Mouse (Mus musculus) CH12.LX (cell line): Measurements from ENCODE around the gene Gpr55. TPM values are rescaled to one million over a fixed set of nuclear protein-coding genes. Genes with fewer than 3 reads are reported as not detected.

Experiments used
- DNase-seq: peaks from one replicate; pipeline ENCODE4 v3.0.0-alpha.2; 2013; ENCODE audit errors: extremely low read depth
- H3K27ac ChIP-seq: 2 replicates; pipeline ENCODE4 v1.5.1; 2012; ENCODE audit warnings: low read depth, mild to moderate bottlenecking, control low read depth, moderate library complexity; ENCODE audit not compliant: insufficient read depth
- H3K27me3 ChIP-seq: replicated peaks from 2 replicates; pipeline ENCODE3; 2012; ENCODE audit warnings: inconsistent platforms
- H3K36me3 ChIP-seq, 2 experiments: replicated peaks in 1 of 2; 2 replicates each; pipeline versions ENCODE3 to v1.6.1; 2012; ENCODE audit warnings: inconsistent platforms in 1 of 2, low read length in 1 of 2, mild to moderate bottlenecking in 1 of 2, mixed read lengths in 1 of 2, moderate library complexity in 1 of 2; ENCODE audit not compliant: control insufficient read depth in 1 of 2, insufficient read depth in 1 of 2
- H3K4me1 ChIP-seq, 2 experiments: 2 replicates each; pipeline ENCODE4 v1.6.1; 2012; ENCODE audit warnings: inconsistent platforms in 1 of 2, moderate library complexity in 1 of 2; ENCODE audit not compliant: insufficient read depth in 2 of 2, control insufficient read depth in 1 of 2
- H3K4me2 ChIP-seq: 2 replicates; pipeline ENCODE4 v1.6.1; 2012; ENCODE audit warnings: low read depth, mild to moderate bottlenecking, control low read depth; ENCODE audit not compliant: poor library complexity, insufficient read depth, severe bottlenecking
- H3K4me3 ChIP-seq, 3 experiments: fragments of 150-350 bp in 1 of 3; sonication (generic) in 1 of 3; replicated peaks in 1 of 3; 2 replicates each; pipeline versions ENCODE3 to v1.5.1; 2011 to 2012; ENCODE audit warnings: low read depth in 2 of 3, low read length in 2 of 3, mild to moderate bottlenecking in 2 of 3, moderate library complexity in 2 of 3, control low read depth in 1 of 3, improper control_type of control experiment in 1 of 3, inconsistent platforms in 1 of 3, mixed read lengths in 1 of 3; ENCODE audit not compliant: poor library complexity in 1 of 3
- H3K79me2 ChIP-seq: replicated peaks from 2 replicates; pipeline ENCODE4 v1.6.1; 2012; ENCODE audit warnings: mild to moderate bottlenecking, moderate library complexity; ENCODE audit not compliant: control insufficient read depth, poor library complexity, insufficient read depth, severe bottlenecking; ENCODE audit errors: extremely low read depth
- H3K9ac ChIP-seq: 2 replicates; pipeline ENCODE4 v1.6.1; 2012; ENCODE audit warnings: low read depth, mild to moderate bottlenecking, control low read depth, moderate library complexity; ENCODE audit not compliant: insufficient read depth
- H3K9me3 ChIP-seq: replicated peaks from 2 replicates; pipeline ENCODE3; 2012; ENCODE audit warnings: low read length, inconsistent platforms, mixed read lengths
- BHLHE40 ChIP-seq: IDR thresholded peaks from 2 replicates; pipeline ENCODE4 v1.6.1; 2011; ENCODE audit warnings: mild to moderate bottlenecking, low read depth, low read length, improper control_type of control experiment
- CHD1 ChIP-seq: IDR thresholded peaks from 2 replicates; pipeline ENCODE4 v1.6.1; 2012; ENCODE audit warnings: low read depth, low read length, improper control_type of control experiment, inconsistent platforms
- CHD2 ChIP-seq: IDR thresholded peaks from 2 replicates; pipeline ENCODE4 v1.6.1; 2011; ENCODE audit warnings: low read length, improper control_type of control experiment
- CTCF ChIP-seq, 2 experiments: IDR thresholded peaks in 1 of 2; conservative IDR thresholded peaks in 1 of 2; 2 replicates each; pipeline ENCODE4 v1.5.1; 2011 to 2012; ENCODE audit warnings: low read depth in 2 of 2, low read length in 2 of 2, improper control_type of control experiment in 1 of 2, inconsistent platforms in 1 of 2, mild to moderate bottlenecking in 1 of 2, moderate library complexity in 1 of 2
- E2F4 ChIP-seq: IDR thresholded peaks from 2 replicates; pipeline ENCODE4 v1.6.1; 2011; ENCODE audit warnings: low read depth, low read length, improper control_type of control experiment; ENCODE audit not compliant: insufficient replicate concordance
- ELF1 ChIP-seq: IDR thresholded peaks from 2 replicates; pipeline ENCODE4 v1.6.1; 2014; ENCODE audit warnings: low read depth, mild to moderate bottlenecking, inconsistent platforms, low read length, improper control_type of control experiment
- EP300 ChIP-seq: IDR thresholded peaks from 2 replicates; pipeline ENCODE4 v1.6.1; 2011; ENCODE audit warnings: low read length, improper control_type of control experiment
- ETS1 ChIP-seq: conservative IDR thresholded peaks from 2 replicates; pipeline ENCODE4 v1.6.1; 2012; ENCODE audit warnings: low read depth, mild to moderate bottlenecking, inconsistent platforms, low read length, improper control_type of control experiment, moderate library complexity
- GABPA ChIP-seq: IDR thresholded peaks from 2 replicates; pipeline ENCODE4 v1.6.1; 2012; ENCODE audit warnings: low read depth, low read length, improper control_type of control experiment, inconsistent platforms; ENCODE audit not compliant: insufficient replicate concordance
- HCFC1 ChIP-seq: IDR thresholded peaks from 2 replicates; pipeline ENCODE4 v1.6.1; 2012; ENCODE audit warnings: low read depth, mild to moderate bottlenecking, inconsistent platforms, low read length, improper control_type of control experiment
- IRF4 ChIP-seq: IDR thresholded peaks from 2 replicates; pipeline ENCODE4 v1.6.1; 2014; ENCODE audit warnings: low read depth, mild to moderate bottlenecking, inconsistent platforms, low read length, improper control_type of control experiment
- JUN ChIP-seq: IDR thresholded peaks from 2 replicates; pipeline ENCODE4 v1.6.1; 2011; ENCODE audit warnings: low read depth, mild to moderate bottlenecking, low read length, improper control_type of control experiment, moderate library complexity; ENCODE audit not compliant: insufficient read depth
- JUND ChIP-seq: conservative IDR thresholded peaks from 2 replicates; pipeline ENCODE4 v1.6.1; 2011; ENCODE audit warnings: low read depth, low read length, improper control_type of control experiment
- KAT2A ChIP-seq: IDR thresholded peaks from 2 replicates; pipeline ENCODE4 v1.6.1; 2012; ENCODE audit warnings: low read length, improper control_type of control experiment, inconsistent platforms; ENCODE audit not compliant: insufficient replicate concordance
- MAFK ChIP-seq: IDR thresholded peaks from 2 replicates; pipeline ENCODE4 v1.6.1; 2011; ENCODE audit warnings: low read length, improper control_type of control experiment; ENCODE audit not compliant: insufficient replicate concordance
- MAX ChIP-seq: IDR thresholded peaks from 2 replicates; pipeline ENCODE4 v1.6.1; 2011; ENCODE audit warnings: low read length, improper control_type of control experiment
- MAZ ChIP-seq: IDR thresholded peaks from 2 replicates; pipeline ENCODE4 v1.6.1; 2012; ENCODE audit warnings: low read depth, mild to moderate bottlenecking, inconsistent platforms, low read length, improper control_type of control experiment, moderate library complexity
- MEF2A ChIP-seq: IDR thresholded peaks from 2 replicates; pipeline ENCODE4 v1.6.1; 2014; ENCODE audit warnings: low read depth, mild to moderate bottlenecking, inconsistent platforms, low read length, improper control_type of control experiment, borderline replicate concordance
- MXI1 ChIP-seq: IDR thresholded peaks from 2 replicates; pipeline ENCODE4 v1.6.1; 2011; ENCODE audit warnings: mild to moderate bottlenecking, low read depth, low read length, improper control_type of control experiment
- MYC ChIP-seq: IDR thresholded peaks from 2 replicates; pipeline ENCODE4 v1.6.1; 2011; ENCODE audit warnings: low read depth, mild to moderate bottlenecking, improper control_type of control experiment, low read length
- NELFE ChIP-seq: IDR thresholded peaks from 2 replicates; pipeline ENCODE4 v1.6.1; 2011; ENCODE audit warnings: low read depth, low read length, improper control_type of control experiment
- NRF1 ChIP-seq: IDR thresholded peaks from 2 replicates; pipeline ENCODE4 v1.6.1; 2014; ENCODE audit warnings: low read depth, mild to moderate bottlenecking, inconsistent platforms, low read length, improper control_type of control experiment, moderate library complexity
- PAX5 ChIP-seq: IDR thresholded peaks from 2 replicates; pipeline ENCODE4 v1.6.1; 2012; ENCODE audit warnings: low read length, inconsistent platforms, mixed read lengths
- POLR2A ChIP-seq: IDR thresholded peaks from 2 replicates; pipeline ENCODE4 v1.6.1; 2011; ENCODE audit warnings: low read depth, mild to moderate bottlenecking, improper control_type of control experiment, low read length
- POLR2AphosphoS2 ChIP-seq: IDR thresholded peaks from 2 replicates; pipeline ENCODE4 v1.6.1; 2011; ENCODE audit warnings: low read depth, low read length, improper control_type of control experiment
- RAD21 ChIP-seq: IDR thresholded peaks from 2 replicates; pipeline ENCODE4 v1.6.1; 2011; ENCODE audit warnings: low read depth, mild to moderate bottlenecking, low read length, improper control_type of control experiment, moderate library complexity
- RCOR1 ChIP-seq: conservative IDR thresholded peaks from 2 replicates; pipeline ENCODE4 v1.6.1; 2012; ENCODE audit warnings: low read depth, mild to moderate bottlenecking, inconsistent platforms, low read length, improper control_type of control experiment
- SIN3A ChIP-seq: IDR thresholded peaks from 2 replicates; pipeline ENCODE4 v1.6.1; 2012; ENCODE audit warnings: low read length, improper control_type of control experiment, inconsistent platforms
- SMC3 ChIP-seq: IDR thresholded peaks from 2 replicates; pipeline ENCODE4 v1.6.1; 2011; ENCODE audit warnings: low read depth, low read length, improper control_type of control experiment
- TBP ChIP-seq: conservative IDR thresholded peaks from 2 replicates; pipeline ENCODE4 v1.6.1; 2011; ENCODE audit warnings: low read depth, low read length, improper control_type of control experiment
- TCF12 ChIP-seq: IDR thresholded peaks from 2 replicates; pipeline ENCODE4 v1.6.1; 2014; ENCODE audit warnings: low read depth, mild to moderate bottlenecking, inconsistent platforms, low read length, improper control_type of control experiment
- UBTF ChIP-seq: IDR thresholded peaks from 2 replicates; pipeline ENCODE4 v1.6.1; 2012; ENCODE audit warnings: low read depth, mild to moderate bottlenecking, inconsistent platforms, low read length, improper control_type of control experiment, moderate library complexity
- USF1 ChIP-seq: IDR thresholded peaks from 2 replicates; pipeline ENCODE4 v1.6.1; 2014; ENCODE audit warnings: low read depth, mild to moderate bottlenecking, inconsistent platforms, low read length, improper control_type of control experiment
- USF2 ChIP-seq: conservative IDR thresholded peaks from 2 replicates; pipeline ENCODE4 v1.6.1; 2011; ENCODE audit warnings: low read depth, low read length, improper control_type of control experiment
- ZC3H11A ChIP-seq: IDR thresholded peaks from 2 replicates; pipeline ENCODE4 v1.6.1; 2012; ENCODE audit warnings: low read depth, mild to moderate bottlenecking, inconsistent platforms, low read length, improper control_type of control experiment
- ZKSCAN1 ChIP-seq: IDR thresholded peaks from 2 replicates; pipeline ENCODE4 v1.6.1; 2012; ENCODE audit warnings: low read depth, inconsistent platforms, low read length, improper control_type of control experiment, borderline replicate concordance
- ZMIZ1 ChIP-seq: IDR thresholded peaks from 2 replicates; pipeline ENCODE4 v1.6.1; 2012; ENCODE audit warnings: low read depth, mild to moderate bottlenecking, inconsistent platforms, low read length, improper control_type of control experiment
- ZNF384 ChIP-seq: IDR thresholded peaks from 2 replicates; pipeline ENCODE4 v1.6.1; 2012; ENCODE audit warnings: low read depth, low read length, improper control_type of control experiment, inconsistent platforms
- dilution Hi-C: fragments of 300-500 bp; cut with MboI; formaldehyde crosslinking; loops from 2 replicates; pipeline ENCODE4 v1.14.3; 2020; ENCODE audit warnings: low sequenced_read_pairs; ENCODE audit not compliant: extremely low pct_unique_long_range_greater_than_20kb, extremely low pct_ligation_motif_present
- in situ Hi-C: fragments of 300-500 bp; cut with MboI; formaldehyde crosslinking; loops from 3 replicates; pipeline ENCODE4 v1.14.3; 2019; ENCODE audit warnings: low sequenced_read_pairs, low pct_ligation_motif_present, low pct_unique_long_range_greater_than_20kb, mixed read lengths
- polyA plus RNA-seq: library from polyadenylated mRNA; unstranded; fragments of >175 nt; gene quantifications from 2 replicates; pipeline ENCODE4 v1.2.1, GENCODE M21; 2012; ENCODE audit warnings: low read depth; ENCODE audit not compliant: insufficient read length
- total RNA-seq, 2 experiments: library from RNA; depleted of rRNA; stranded (reverse); fragments of 300-350 nt in 1 of 2; fragments of >200 nt in 1 of 2; gene quantifications; 2 replicates each; pipeline ENCODE4 v1.2.3; 2012 to 2014

The Gpr55 gene
- total and polyA plus RNA-seq, 3 experiments = 16.4 to 24.3 (median 17.3) TPM

- in situ Hi-C loops (no loop called here), dilution Hi-C loops (no loop called here)
- Histone ChIP-seq H3K4me1 (peaks cover 38 to 81% of the 10 kb centered on the region in 2 experiments), H3K36me3 (no peaks in the 10 kb centered on the region), H3K4me3 (no peak overlapping the region), H3K27ac (no peak overlapping the region), H3K27me3 (no peaks in the 10 kb centered on the region), H3K4me2 (no peak overlapping the region), H3K9ac (no peak overlapping the region), H3K9me3 (peaks cover 4% of the 10 kb centered on the region), H3K79me2 (no peaks in the 10 kb centered on the region)
- TF ChIP-seq HCFC1 = no peak
- TF ChIP-seq MXI1 = no peak
- no peak for TF ChIP-seq JUN
- TF ChIP-seq MEF2A = no peak
- no peak for TF ChIP-seq MYC
- TF ChIP-seq KAT2A = no peak
- no peak for TF ChIP-seq POLR2A
- no peak for TF ChIP-seq CHD1
- TF ChIP-seq ZNF384 = no peak
- peak; percentile 60 for TF ChIP-seq EP300
- no peak for TF ChIP-seq USF2
- 0 out of 2 replicates have a peak, but pooled peaks have one; percentile 30 for TF ChIP-seq SIN3A
- no peak for TF ChIP-seq ELF1
- TF ChIP-seq E2F4 = no peak
- TF ChIP-seq CTCF (conservative IDR thresholded peaks at IDR 0.05 in 1 of 2, IDR thresholded peaks at IDR 0.05 in 1 of 2; ENCODE audit: low read depth in 2 of 2, low read length in 2 of 2) = no peak
- TF ChIP-seq GABPA = no peak
- TF ChIP-seq MAX = no peak
- TF ChIP-seq MAZ = no peak
- TF ChIP-seq JUND = no peak
- no peak for TF ChIP-seq ZKSCAN1
- no peak for TF ChIP-seq SMC3
- no peak for TF ChIP-seq NELFE
- no peak for TF ChIP-seq UBTF
- TF ChIP-seq TBP = no peak
- no peak for TF ChIP-seq ZC3H11A
- TF ChIP-seq MAFK = 0 out of 2 replicates have a peak, but pooled peaks have one; percentile 33
- TF ChIP-seq ETS1 = peak; percentile 79
- TF ChIP-seq CHD2 = 0 out of 2 replicates have a peak, but pooled peaks have one; percentile 12
- TF ChIP-seq RAD21 = no peak
- TF ChIP-seq NRF1 = no peak
- no peak for TF ChIP-seq POLR2AphosphoS2
- TF ChIP-seq TCF12 = peak; percentile 11; the same call in 1 of the 2 replicates
- no peak for TF ChIP-seq ZMIZ1
- no peak for TF ChIP-seq USF1
- TF ChIP-seq IRF4 = no peak
- no peak for TF ChIP-seq PAX5
- TF ChIP-seq BHLHE40 = peak; percentile 59
- no peak for TF ChIP-seq RCOR1
- DNase-seq = no peak
Observed at GRCm38 (mm10) chr1:85981738-85982357, 21.0 kb upstream of the Gpr55 start.
